Mouse (Mus musculus) spleen, postnatal 36 days (tissue): Measurements from ENCODE around the gene Astn1.

ENCODE experiments used
- DNase-seq, 2 experiments: peaks; one replicate each; pipeline ENCODE4 v3.0.0; 2022; ENCODE audit warnings: low spot score in 2 of 2, mixed read lengths in 1 of 2

Gene Astn1

GRCm38 (mm10) chr1:158516558-158516957 is 154.5 kb downstream of the Astn1 start:
- DNase-seq = no peak

GRCm38 (mm10) chr1:158536195-158536594 is 174.1 kb downstream of the Astn1 start:
- no peak for DNase-seq

- no peak for DNase-seq
These were observed 174.8 kb downstream of the Astn1 start for GRCm38 (mm10) chr1:158536867-158537266.

- DNase-seq = no peak
These were observed 183.0 kb downstream of the Astn1 start for GRCm38 (mm10) chr1:158545095-158545494.

- DNase-seq = no peak
These were observed 184.4 kb downstream of the Astn1 start for GRCm38 (mm10) chr1:158546513-158546912.

- DNase-seq = no peak
These were observed 185.6 kb downstream of the Astn1 start for GRCm38 (mm10) chr1:158547592-158548211.

- DNase-seq = no peak
These were observed 186.2 kb downstream of the Astn1 start for GRCm38 (mm10) chr1:158548319-158548718.

GRCm38 (mm10) chr1:158549616-158550015 is 187.5 kb downstream of the Astn1 start:
- DNase-seq = no peak

- DNase-seq = no peak
These were observed 189.9 kb downstream of the Astn1 start for GRCm38 (mm10) chr1:158551951-158552350.

GRCm38 (mm10) chr1:158553341-158553740 is 191.3 kb downstream of the Astn1 start:
- DNase-seq = no peak

- DNase-seq = no peak
These were observed 192.0 kb downstream of the Astn1 start for GRCm38 (mm10) chr1:158554020-158554505.

GRCm38 (mm10) chr1:158573168-158573567 is 211.1 kb downstream of the Astn1 start:
- no peak for DNase-seq

- no peak for DNase-seq
These were observed 211.5 kb downstream of the Astn1 start for GRCm38 (mm10) chr1:158573597-158573996.

- DNase-seq = no peak
These were observed 213.9 kb downstream of the Astn1 start for GRCm38 (mm10) chr1:158575997-158576396.

- DNase-seq = no peak
These were observed 219.7 kb downstream of the Astn1 start for GRCm38 (mm10) chr1:158581806-158582205.

GRCm38 (mm10) chr1:158588903-158589302 is 226.8 kb downstream of the Astn1 start:
- DNase-seq = no peak

GRCm38 (mm10) chr1:158596726-158597448 is 234.8 kb downstream of the Astn1 start:
- DNase-seq = no peak

- DNase-seq = no peak
These were observed 235.9 kb downstream of the Astn1 start for GRCm38 (mm10) chr1:158597996-158598395.

- DNase-seq = no peak
These were observed 237.4 kb downstream of the Astn1 start for GRCm38 (mm10) chr1:158599435-158599834.

GRCm38 (mm10) chr1:158603056-158603455 is 241.0 kb downstream of the Astn1 start:
- DNase-seq = no peak

- no peak for DNase-seq
These were observed 242.1 kb downstream of the Astn1 start for GRCm38 (mm10) chr1:158604149-158604548.

GRCm38 (mm10) chr1:158605597-158605996 is 243.5 kb downstream of the Astn1 start:
- no peak for DNase-seq

GRCm38 (mm10) chr1:158606324-158606723 is 244.3 kb downstream of the Astn1 start:
- no peak for DNase-seq
